Mouse (Mus musculus): ENCODE results near the gene Inhbc. TPM values are rescaled to one million over a fixed set of nuclear protein-coding genes. Genes with fewer than 3 reads are reported as not detected.
A peak's percentile ranks its signal among the peaks of the same experiment; 100 is the strongest.

Inhbc gene
- total RNA-seq (2021), result not detected
- long read RNA-seq, experiment 1, result 0 reads
- long read RNA-seq, experiment 2, result 0 reads

DNA sequence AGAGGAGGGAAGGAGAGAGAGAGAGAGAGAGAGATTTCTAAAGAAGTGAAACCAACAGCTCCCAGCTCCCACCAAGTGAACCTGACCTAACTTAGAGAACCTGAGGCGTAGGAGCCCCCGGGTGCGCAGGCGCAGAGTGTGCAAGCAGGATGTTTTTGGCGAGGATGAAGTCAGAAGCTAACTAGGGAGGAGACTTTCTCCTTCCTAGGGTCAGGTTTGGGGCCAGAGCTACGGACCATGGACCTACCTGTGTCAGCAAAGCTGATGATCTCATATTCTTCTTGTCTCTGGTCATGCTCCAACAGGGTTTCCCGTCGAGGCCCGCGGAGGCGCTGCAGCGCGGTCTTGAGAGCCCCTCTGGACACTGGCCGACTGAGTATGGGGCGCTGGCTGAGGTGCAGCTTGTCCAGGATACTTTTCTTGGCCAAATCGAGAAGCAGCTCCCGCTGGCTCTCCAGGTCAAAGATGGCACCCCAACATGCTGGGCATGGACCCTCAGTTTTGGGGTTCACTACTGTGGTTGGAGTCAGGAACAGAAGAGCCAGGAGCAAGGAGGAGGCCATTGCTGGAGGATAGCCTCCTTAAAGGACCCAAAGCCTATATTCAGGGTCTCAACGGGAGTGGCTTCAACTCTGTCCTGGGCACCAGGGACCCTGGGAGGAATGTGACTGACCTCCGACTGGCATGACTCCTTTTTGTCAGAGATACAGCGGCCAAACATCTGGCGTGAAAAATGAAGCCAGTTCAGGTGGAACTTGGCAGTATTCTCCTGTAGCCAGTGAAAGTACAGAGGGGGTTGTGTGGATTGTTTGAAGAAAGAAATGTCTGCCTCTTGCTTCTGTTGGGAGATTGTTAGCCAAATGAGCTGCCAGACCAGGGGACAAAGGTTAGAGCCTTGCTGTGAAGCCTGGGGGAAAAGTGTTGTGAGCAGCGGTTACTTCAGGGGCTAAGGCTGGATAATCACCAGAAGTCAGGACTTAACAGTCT lies at the start of gene Inhbc:
Gene Inhbc (minus strand): TSS at position 598 of the 987 bp plus-strand sequence.
- DNase-seq, result no peak

DNA sequence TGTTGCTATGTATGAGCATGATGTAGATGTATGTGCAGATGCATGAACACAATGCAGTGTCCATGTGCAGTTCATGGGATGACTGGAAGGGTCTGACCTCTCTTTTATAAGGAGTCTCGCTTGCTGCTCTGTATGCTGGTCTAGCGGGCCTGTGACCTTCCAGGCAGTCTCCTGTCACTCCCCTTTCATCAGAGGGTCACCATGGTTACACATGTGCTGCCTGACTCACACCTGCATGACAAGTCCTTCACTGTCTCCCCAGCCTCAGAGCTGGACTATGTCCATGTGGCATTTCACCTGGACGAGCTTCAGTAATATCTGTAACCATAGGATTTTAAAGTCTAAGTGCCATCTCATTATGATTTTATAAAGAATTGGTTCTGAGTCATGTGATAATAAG lies 43.9 kb upstream of the Inhbc start:
- DNase-seq, result peak; percentile 42 to 69

DNA sequence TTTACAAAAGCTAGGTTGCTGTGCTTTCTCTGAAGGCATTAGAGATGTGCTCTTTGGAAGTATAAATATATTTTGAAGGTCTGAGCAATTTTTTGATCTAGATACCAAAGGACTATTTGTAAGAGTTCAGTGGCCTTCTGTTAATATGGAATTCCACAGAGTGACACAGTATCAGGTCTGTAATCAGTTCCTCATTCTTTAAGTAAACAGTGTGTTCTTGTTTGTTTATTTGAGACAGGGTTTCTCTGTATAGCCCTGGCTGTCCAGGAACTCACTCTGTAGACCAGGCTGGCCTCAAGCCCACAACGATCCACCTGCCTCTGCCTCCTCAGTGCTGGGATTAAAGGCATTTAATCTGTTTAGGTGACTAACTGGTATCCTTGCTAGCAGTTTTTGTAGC lies 43.4 kb upstream of the Inhbc start:
- DNase-seq, result no peak

DNA sequence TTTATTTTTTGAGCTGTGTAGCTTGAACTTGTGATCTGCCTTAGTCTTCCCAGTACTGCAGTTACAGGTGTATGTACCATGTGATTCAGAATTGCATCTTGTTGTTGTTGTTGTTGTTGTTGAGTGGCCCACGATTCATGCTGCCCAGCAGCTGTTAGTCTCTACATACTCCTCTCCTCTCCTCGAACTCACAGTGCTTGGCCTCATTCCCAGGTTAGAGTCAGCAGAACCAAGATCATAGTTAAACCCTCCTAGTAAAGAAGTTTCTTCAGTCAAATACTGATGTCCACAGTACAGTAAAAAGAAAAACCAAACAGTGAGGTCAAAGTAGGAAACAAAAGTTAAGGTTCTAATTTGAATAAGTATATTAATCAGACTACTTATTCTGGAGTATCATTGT lies 42.5 kb upstream of the Inhbc start:
- DNase-seq, result no peak

DNA sequence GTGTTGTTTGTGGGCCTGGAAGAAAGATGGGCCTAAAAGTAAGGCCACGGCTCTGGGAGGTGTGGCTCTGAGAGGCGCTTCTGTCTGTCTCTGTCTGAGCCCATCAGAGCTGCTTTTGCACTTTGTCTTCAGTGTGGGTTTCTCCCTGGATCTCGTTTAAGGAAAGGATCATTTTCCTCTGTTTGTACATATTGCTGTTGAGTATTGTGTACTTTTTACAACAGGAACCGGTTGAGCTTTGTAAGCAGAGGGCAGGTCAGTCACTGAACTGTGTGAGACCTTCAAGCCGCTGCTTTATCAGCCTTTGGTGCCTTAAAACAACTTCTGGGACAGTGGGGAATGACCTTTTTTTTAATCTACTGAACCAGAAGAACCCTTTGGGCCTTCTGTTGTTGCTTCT lies 41.9 kb upstream of the Inhbc start:
- DNase-seq, result no peak

DNA sequence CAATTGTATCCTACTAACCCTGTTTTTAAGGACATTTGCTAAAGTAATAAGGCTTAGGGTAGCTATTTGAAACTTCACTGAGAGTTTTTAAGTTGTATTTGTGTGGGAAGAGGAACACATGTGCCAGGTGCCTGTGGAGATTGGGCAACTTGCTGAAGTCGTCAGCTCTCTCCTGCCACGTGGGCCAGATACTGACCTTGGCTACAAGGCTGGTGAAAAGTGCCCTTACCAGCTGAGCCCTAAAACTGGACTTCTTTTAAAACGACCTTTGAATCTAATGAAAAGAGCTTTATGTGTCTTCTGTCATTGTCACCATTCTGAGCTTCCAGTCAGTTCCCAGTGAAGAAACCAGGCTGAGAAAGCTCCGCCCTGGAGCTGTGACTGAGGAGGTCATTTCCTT lies 37.2 kb upstream of the Inhbc start:
- peak; percentile 58 to 79 for DNase-seq

DNA sequence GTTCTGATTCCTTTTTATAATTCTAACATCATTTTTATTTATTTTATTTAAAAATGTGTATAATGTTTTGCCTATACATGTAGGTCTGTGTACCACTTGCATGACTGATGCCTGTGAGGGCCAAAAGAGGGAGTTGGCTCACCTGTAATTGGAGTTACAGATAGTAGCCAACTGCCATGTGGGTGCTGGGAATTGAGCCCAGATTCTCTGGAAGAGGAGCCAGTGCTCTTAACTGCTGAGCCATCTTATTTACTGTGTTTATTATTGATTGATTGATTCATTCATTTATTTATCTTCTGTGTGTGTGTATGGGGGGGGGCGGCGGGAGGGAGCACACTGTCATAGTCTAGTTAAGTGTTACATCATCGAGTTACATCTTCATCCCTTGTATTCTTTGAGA lies 34.5 kb upstream of the Inhbc start:
- DNase-seq, result no peak

DNA sequence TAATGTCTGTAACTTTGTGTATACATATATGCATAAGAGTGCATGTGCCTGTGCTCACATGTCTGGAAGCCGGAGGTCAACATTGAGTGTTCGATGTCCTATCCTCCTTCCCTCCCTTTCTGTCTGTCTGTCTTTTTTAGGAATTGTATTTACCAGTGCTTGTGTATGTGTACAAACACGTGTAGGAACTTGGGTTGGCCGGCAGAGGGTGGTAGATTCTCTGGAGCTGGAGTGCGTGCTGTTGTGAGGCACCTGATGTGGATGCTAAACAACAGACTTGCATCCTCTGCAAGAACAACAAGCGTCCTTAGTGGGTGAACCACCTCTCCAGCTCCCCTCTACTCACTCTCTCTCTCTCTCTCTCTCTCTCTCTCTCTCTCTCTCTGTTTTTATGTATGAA lies 21.5 kb upstream of the Inhbc start:
- DNase-seq, result no peak

DNA sequence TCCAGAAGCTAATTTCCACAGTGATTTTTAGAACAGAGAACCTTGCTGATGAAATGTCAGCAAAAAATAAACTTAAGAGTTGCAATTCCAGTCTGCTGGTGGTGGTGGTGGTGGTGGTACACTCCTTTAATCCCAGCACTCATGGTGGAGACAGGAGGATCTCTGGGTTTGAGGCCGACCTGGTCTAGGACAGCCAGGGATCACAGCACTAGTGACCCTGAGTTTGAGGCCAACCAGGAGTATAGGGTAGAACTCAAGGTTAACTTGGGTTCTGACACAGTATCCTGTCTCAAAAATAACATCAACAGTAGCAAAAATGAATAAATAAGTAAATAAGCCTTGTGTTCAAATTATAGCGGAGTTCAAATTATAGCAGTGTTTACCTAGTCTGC lies 11.5 kb upstream of the Inhbc start:
- no peak for DNase-seq

DNA sequence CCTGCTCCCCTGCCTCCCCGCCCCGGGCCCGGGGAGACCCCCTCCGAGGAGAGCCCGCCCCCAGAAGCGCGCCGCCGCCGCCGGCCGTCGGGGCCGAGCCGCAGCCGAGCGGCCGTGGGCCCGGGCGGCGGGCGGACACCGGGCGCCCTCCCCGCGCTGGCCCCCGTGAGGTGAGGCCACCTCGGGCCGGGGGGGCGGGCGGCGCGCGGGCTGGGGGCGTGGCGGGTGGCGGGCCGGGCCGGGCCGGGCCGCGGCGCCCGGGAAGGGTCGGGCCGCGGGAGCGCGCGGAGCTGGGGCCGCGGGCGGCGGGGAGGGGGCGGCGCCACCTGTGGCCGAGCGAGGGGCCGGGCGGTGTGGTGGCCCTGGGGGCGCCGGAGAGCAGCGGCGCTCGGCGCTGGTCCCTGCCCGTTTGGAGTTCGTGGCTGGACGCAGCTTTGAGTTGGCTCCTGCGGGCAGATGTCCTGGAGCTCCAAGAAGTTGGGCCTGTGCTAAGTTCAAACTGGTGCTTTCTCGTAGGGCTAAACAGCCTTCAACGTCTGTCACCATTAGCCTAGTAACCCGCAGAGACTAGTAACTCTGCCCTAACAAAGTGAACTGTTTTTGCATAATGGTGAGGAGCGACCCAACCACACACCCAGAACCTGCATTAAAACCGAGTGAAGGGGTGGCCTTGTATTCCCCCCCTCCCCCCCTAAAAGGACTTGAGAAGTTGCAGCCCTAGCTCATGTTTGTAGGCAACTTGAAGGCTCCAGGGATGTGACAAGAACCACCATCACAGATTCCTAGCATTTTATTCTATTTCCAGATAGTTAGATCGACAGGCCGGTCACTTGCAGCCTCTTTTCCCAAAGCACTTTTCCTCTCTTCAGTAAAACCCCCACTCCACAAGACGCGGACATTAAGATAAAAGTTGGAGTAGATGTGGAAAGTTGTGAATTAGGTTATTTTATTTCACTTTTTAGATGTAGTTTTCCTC lies 10.8 kb upstream of the Inhbc start:
- DNase-seq, result peak; percentile 77 to 85

DNA sequence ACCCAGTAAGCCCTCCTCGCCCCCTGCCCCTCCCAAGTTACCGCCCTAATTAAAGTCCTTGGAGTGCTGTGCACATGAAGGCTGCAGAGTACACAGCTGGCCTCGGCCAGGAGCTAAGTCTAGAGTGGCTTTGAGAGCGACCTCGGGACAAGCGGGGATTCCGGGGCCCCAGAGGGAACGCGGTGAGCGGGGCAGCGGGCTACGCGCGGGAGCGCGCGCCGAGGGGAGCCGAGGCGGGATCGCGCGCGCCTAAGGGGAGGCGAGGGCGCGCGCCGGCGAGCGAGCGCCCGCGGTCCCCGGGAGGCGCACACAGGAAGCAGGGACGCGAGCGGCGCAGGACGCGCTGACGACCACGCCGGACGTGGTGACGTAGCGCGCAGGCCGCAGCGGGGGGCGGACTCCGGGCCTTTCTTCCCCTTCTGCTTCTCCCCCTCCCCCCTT lies 10.0 kb upstream of the Inhbc start, which contains the start of gene R3hdm2:
Gene R3hdm2 (plus strand): TSS at position 77 of the 441 bp plus-strand sequence.
- peak; percentile 94 to 96 for DNase-seq

DNA sequence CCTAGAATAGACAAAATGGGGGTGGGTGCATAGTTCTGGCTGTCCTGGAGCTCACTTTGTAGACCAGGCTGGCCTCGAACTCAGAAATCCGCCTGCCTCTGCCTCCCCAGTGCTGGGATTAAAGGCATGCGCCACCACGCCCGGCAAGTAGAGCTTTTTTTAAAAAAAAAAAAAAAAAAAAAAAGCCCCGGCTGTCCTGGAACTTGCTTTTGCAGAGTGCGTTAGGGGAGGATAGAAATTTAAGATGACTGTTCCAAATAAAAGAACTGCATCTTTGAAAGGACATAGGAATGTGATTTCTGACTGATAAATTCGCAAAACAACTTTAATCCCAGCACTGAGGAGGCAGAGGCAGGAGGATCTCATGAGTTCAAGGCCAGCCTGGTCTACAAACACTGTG lies 9.4 kb upstream of the Inhbc start:
- DNase-seq, result no peak

DNA sequence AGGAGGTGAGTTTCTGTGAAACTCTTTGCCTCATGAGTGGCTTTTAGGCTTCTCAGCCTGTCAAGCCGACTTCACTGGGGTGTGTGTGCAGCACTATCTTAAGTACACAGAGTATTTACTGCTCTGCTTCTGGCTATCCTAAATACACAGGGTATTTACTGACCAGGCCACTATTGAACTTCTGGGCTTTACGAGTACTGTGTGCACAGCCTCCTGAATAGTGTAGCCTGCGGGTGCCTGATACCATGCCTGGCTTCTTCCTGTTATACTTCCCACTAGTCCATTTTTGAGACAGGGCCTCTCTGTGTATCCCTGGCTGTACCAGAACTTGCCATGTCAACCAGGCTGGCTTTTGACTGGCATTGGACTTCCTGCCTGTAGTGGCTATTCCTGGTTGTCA lies 7.5 kb upstream of the Inhbc start:
- DNase-seq, result no peak

DNA sequence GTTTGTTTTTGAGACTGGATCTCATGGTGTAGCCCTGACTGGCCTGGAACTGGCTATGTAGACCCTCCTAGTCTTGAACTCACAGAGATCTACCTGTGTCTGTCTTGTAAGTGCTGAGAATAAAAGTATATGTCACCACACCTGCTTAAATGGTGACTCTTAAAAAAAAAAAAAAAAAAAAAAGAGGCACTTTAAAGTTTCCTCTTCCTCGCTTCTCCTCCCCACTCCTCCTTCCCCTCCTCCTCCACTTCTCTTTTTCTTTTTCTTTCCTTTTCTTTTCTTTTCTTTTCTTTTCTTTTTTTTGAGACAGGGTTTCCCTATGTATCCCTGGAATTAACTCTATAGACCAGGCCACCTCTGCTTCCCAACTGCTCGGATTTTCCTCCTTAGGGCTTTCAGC lies 792 bp upstream of the Inhbc start:
- no peak for DNase-seq

DNA sequence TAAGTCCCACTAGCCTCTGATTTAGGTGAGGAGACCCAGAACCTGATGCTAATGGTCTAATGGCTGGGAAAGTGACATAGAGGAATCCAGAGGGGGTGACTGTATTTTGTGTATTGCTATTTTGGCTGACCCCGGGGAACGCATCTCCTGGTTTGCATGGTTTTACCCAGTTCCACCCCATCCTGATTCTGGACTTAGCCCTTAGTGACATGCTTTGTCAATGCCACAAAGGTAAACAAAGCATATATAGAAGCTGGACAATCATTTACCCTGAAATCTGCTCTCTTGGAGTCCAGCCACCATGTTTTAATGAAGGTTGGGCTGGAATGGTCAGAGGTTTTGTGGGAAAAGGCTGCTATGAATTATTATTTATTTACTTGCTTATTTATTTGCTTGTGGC lies 2.0 kb downstream of the Inhbc start:
- DNase-seq, result no peak

DNA sequence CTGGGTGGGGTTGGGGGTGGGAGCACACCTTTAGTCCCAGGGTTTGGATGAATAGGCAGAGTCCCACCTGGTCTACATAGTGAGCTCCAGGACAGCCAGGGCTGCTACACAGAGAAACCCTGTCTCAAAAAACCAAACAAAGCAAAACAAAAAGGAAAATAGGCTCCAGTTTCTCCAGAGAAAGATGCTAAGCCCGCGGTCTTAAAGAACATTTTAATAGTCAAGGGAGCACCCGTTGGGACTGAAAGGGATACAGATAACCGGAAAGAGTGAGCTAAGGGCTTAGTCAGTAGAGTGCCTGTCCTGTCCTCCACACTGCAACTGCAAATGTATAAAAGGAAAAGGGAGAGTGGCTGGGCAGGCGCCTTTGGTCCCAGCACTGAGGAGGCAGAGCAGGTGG lies 3.1 kb downstream of the Inhbc start:
- no peak for DNase-seq

DNA sequence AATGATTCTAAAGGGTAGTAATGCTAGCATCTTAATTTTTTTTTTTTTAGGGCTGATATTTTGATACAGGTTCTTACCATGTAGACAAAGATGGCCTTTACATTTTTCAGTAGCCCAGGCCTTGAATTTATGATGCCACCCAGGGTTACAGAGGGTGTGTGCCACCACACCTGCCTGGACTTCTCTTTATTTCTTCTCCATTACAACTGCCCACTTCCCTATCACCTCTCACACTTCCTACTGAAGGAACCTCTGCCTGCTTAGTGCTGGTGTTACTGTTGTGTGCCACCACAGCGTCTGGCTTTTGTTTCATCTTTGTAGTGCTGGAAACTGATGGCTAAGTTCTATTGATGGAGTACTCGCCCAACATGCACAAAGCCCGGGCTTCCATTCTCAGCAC lies 9.5 kb downstream of the Inhbc start:
- DNase-seq, result no peak

DNA sequence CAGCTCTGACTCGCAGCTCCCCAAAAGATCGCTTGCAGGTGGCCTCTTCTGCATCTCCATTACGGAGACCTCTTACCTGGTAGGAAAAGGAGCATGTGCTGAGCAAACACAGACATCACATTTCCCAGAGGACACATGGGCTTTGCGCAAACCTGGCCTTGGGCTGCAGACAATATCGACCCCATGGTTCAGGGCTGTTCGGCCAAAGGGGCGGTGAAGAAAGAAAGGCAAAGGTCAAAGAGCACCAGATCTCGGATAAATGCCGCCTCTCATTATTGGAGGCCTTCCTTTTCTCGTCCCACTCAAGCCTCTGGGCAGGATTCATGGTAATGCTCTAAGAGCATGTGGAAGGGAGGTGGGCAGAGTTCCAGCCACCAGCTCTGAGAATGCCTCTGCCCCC lies 14.9 kb downstream of the Inhbc start:
- DNase-seq, result no peak

DNA sequence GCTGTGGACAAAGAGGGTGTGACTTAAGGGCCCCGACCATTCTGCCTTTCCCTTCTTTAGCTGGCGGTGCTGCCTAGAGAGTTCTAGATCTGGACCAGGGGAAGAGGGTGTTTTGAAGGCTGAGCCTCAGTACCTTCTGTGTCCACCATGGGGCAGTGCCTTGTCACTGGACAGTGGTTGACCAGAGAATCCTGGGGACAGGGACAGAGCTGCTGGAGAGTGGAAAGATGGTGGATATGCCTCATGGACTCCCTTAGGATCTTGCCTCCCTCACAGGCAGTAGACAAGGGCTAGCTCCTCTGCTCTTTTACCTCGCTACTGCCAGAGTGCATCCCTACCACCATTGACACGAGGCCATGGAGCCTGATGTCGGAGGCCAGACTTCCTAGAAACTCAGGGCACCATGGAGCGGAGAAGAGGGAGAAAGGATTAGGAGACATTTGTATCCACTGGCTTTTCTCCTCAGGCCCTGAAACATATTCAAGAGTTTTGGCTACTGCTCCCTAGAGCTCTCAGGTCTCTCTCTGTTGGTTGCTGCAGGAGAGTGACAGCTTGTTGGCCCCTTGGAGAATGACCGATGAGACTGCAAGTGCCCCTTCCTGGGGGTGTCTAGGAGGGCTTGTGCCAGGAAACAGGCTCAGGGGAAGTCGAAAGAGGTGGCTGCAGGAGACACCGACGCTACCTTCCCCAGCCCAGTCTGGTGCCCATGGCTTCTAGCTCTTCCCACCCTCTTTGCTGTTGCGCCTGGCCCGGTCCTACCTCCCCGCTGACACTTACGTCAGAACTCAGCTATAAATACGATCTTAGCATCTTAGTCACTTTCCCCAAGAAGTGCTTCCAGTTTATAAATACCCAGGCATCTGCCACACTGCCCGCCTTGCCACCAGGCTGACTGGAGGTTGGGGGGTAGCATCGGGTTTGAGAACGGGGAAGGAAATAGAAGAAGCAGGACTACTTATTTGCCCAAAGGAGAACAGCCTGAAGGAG lies 16.0 kb downstream of the Inhbc start, which contains the start of gene Inhbe:
Gene Inhbe (minus strand): TSS at position 503 of the 987 bp plus-strand sequence.
- DNase-seq, result peak; percentile 46 to 53

DNA sequence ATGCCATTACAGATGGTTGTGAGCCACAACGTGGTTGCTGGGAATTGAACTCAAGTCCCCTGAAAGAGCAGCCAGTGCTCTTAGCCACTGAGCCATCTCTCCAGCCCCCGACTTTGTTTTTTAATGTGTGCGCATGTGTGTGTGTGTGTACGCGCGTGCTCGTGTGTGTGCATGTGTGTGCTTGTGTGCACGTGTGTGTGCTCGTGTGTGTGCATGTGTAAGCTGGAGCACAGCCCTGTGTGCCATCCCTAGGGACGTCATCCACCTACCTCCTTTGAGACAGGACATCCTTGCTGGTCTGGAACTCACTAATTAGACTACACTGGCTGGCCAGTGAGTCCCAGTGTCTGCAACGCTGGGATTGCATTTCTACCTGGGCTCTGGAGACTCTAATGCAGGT lies 17.5 kb downstream of the Inhbc start:
- no peak for DNase-seq

DNA sequence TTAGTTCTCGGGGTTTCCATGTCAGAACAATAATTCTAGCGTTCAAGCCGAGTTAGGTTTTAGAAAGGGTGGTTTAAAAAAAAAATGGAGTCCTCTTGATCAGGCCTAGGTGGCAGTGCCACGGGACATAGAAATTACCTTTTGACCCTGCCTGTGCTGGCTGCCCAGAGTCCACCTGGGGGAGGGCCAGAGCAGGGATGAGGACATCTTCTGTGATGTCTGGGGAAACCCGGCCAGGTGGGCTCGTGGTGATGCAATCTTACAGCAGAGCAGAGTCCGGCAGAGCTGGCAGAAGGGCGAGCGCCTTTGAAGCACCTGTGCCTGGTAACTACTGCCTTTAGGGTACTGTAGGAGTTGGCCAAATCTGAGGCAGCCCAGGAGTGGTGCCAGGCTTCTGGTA lies 18.0 kb downstream of the Inhbc start:
- DNase-seq, result peak in 1 of 2 experiments; percentile 28
